Mouse (Mus musculus) gonadal fat pad, adult 2 months (tissue): ENCODE data around the gene Sec24d. TPM values are rescaled to one million over a fixed set of nuclear protein-coding genes. Genes with fewer than 3 reads are reported as not detected.
A peak's percentile ranks its signal among the peaks of the same experiment; 100 is the strongest.
"Not testable (repeated sequence)": the region's sequence is repeated elsewhere in the genome, so short reads cannot be mapped to it uniquely, and the experiment has no call there.

ENCODE experiments used
- DNase-seq: peaks from one replicate; pipeline ENCODE4 v3.0.0-alpha.2; 2012; ENCODE audit warnings: low read depth
- polyA plus RNA-seq: library from polyadenylated mRNA; depleted of rRNA; stranded (reverse); fragments of >200 nt; gene quantifications from 2 replicates; pipeline ENCODE4 v1.2.3, GENCODE M21; 2012

Gene Sec24d
- polyA plus RNA-seq, 1 experiment, result 72.2 TPM

GRCm38 (mm10) chr3:123338666-123339195 lies 71.5 kb downstream of the Sec24d start:
- no peak for DNase-seq

- DNase-seq, result no peak
These were observed 73.8 kb downstream of the Sec24d start for GRCm38 (mm10) chr3:123341049-123341448.

GRCm38 (mm10) chr3:123343690-123344089 lies 76.4 kb downstream of the Sec24d start:
- DNase-seq, result no peak

- no peak for DNase-seq
These were observed 81.0 kb downstream of the Sec24d start for GRCm38 (mm10) chr3:123348080-123348802.

GRCm38 (mm10) chr3:123350602-123351001 lies 83.3 kb downstream of the Sec24d start:
- no peak for DNase-seq

GRCm38 (mm10) chr3:123351519-123351918 lies 84.3 kb downstream of the Sec24d start:
- DNase-seq, result no peak

GRCm38 (mm10) chr3:123353183-123353582 lies 85.9 kb downstream of the Sec24d start:
- no peak for DNase-seq

GRCm38 (mm10) chr3:123353661-123354060 lies 86.4 kb downstream of the Sec24d start:
- DNase-seq, result no peak

GRCm38 (mm10) chr3:123354388-123354787 lies 87.1 kb downstream of the Sec24d start:
- no peak for DNase-seq

- no peak for DNase-seq
These were observed 89.2 kb downstream of the Sec24d start for GRCm38 (mm10) chr3:123356377-123356991.

- DNase-seq, result not testable (repeated sequence)
These were observed 99.6 kb downstream of the Sec24d start for GRCm38 (mm10) chr3:123366820-123367219.

- no peak for DNase-seq
These were observed 101.9 kb downstream of the Sec24d start for GRCm38 (mm10) chr3:123369161-123369560.

- no peak for DNase-seq
These were observed 103.7 kb downstream of the Sec24d start for GRCm38 (mm10) chr3:123370927-123371326.

GRCm38 (mm10) chr3:123371766-123372535 lies 104.7 kb downstream of the Sec24d start:
- no peak for DNase-seq

GRCm38 (mm10) chr3:123376562-123376961 lies 109.3 kb downstream of the Sec24d start:
- DNase-seq, result no peak

- DNase-seq, result no peak
These were observed 117.2 kb downstream of the Sec24d start for GRCm38 (mm10) chr3:123384435-123384834.

- no peak for DNase-seq
These were observed 117.8 kb downstream of the Sec24d start for GRCm38 (mm10) chr3:123385118-123385485.

- peak; percentile 88 for DNase-seq
These were observed 118.4 kb downstream of the Sec24d start, which contains the start of gene Mettl14 for GRCm38 (mm10) chr3:123385486-123386156. Gene Mettl14, minus strand, starts transcription at chr3:123386108.

GRCm38 (mm10) chr3:123386157-123386780 lies 119.0 kb downstream of the Sec24d start:
- not testable (repeated sequence) for DNase-seq

- no peak for DNase-seq
These were observed 123.9 kb downstream of the Sec24d start for GRCm38 (mm10) chr3:123391180-123391579.

GRCm38 (mm10) chr3:123395611-123396010 lies 128.4 kb downstream of the Sec24d start:
- no peak for DNase-seq
